Mouse (Mus musculus): ENCODE data around the gene Fgd2.

GRCm38 (mm10) chr17:29318731-29319250, 41.9 kb upstream of the Fgd2 start:
- TF ChIP-seq CTCF (IDR thresholded peaks at IDR 0.05; ENCODE audit: low read depth) (no peak), EP300 (optimal IDR thresholded peaks at IDR 0.05) (no peak)

Data from stomach, postnatal 0 days (tissue).